Mouse (Mus musculus): ENCODE measurements around the gene Zfp423. TPM values are rescaled to one million over a fixed set of nuclear protein-coding genes. Genes with fewer than 3 reads are reported as not detected.
A peak's percentile ranks its signal among the peaks of the same experiment; 100 is the strongest.

Gene Zfp423
- total RNA-seq, 2 experiments from 2014 or later, result 25.4 to 32.6 TPM

GRCm38 (mm10) chr8:87943651-87944091 lies 15.7 kb downstream of the Zfp423 start:
- DNase-seq (ENCODE audit: extremely low spot score in 1 of 2, low spot score in 2 of 2), result peak; percentile 17 to 34
- Histone ChIP-seq H3K27ac (peak overlapping the region; percentile 38; the same call in 1 of the 2 replicates), H3K4me3 (peak overlapping the region; percentile 47)
- no peak for TF ChIP-seq CTCF (IDR thresholded peaks at IDR 0.05)
- intact Hi-C loops (cut with DNase I), result no loop called here

- intact Hi-C loops (cut with DNase I), result no loop called here
- no peak for DNase-seq (ENCODE audit: extremely low spot score in 1 of 2, low spot score in 2 of 2)
- H3K4me3 ChIP-seq, result no peak overlapping the region
- no peak overlapping the region for H3K27ac ChIP-seq
- TF ChIP-seq CTCF (IDR thresholded peaks at IDR 0.05), result no peak
Measured at GRCm38 (mm10) chr8:87940646-87941045, 18.7 kb downstream of the Zfp423 start.

GRCm38 (mm10) chr8:87939308-87939936 lies 20.0 kb downstream of the Zfp423 start:
- H3K27ac ChIP-seq, result peak overlapping the region; percentile 63
- intact Hi-C loops (cut with DNase I), result no loop called here

GRCm38 (mm10) chr8:87938351-87939232 lies 20.8 kb downstream of the Zfp423 start:
- TF ChIP-seq CTCF (IDR thresholded peaks at IDR 0.05), result no peak
- Histone ChIP-seq H3K4me3 (no peak overlapping the region), H3K27ac (peak overlapping the region; percentile 66)
- peak; percentile 50 to 61 for DNase-seq (ENCODE audit: extremely low spot score in 1 of 2, low spot score in 2 of 2)
- intact Hi-C loops (cut with DNase I), result no loop called here

More at GRCm38 (mm10) chr8:87939308-87939936, 20.0 kb downstream of the Zfp423 start:
- no peak overlapping the region for H3K4me3 ChIP-seq
- no peak for DNase-seq (ENCODE audit: extremely low spot score in 1 of 2, low spot score in 2 of 2)
- no peak for TF ChIP-seq CTCF (IDR thresholded peaks at IDR 0.05)

GRCm38 (mm10) chr8:87937211-87937610 lies 22.2 kb downstream of the Zfp423 start:
- Histone ChIP-seq H3K4me3 (no peak overlapping the region), H3K27ac (no peak overlapping the region)
- intact Hi-C loops (cut with DNase I), result no loop called here
- DNase-seq (ENCODE audit: extremely low spot score in 1 of 2, low spot score in 2 of 2), result no peak
- no peak for TF ChIP-seq CTCF (IDR thresholded peaks at IDR 0.05)

- DNase-seq (ENCODE audit: extremely low spot score in 1 of 2, low spot score in 2 of 2), result no peak
- Histone ChIP-seq H3K4me3 (no peak overlapping the region), H3K27ac (no peak overlapping the region)
- TF ChIP-seq CTCF (IDR thresholded peaks at IDR 0.05), result no peak
- intact Hi-C loops (cut with DNase I), result no loop called here
Measured at GRCm38 (mm10) chr8:87935088-87935680, 24.2 kb downstream of the Zfp423 start.

- intact Hi-C loops (cut with DNase I), result no loop called here
- no peak for DNase-seq (ENCODE audit: extremely low spot score in 1 of 2, low spot score in 2 of 2)
- H3K4me3 ChIP-seq, result no peak overlapping the region
- H3K27ac ChIP-seq, result no peak overlapping the region
- no peak for TF ChIP-seq CTCF (IDR thresholded peaks at IDR 0.05)
Measured at GRCm38 (mm10) chr8:87934175-87934574, 25.2 kb downstream of the Zfp423 start.

GRCm38 (mm10) chr8:87933752-87934151 lies 25.6 kb downstream of the Zfp423 start:
- no peak for DNase-seq (ENCODE audit: extremely low spot score in 1 of 2, low spot score in 2 of 2)
- Histone ChIP-seq H3K27ac (no peak overlapping the region), H3K4me3 (no peak overlapping the region)
- no peak for TF ChIP-seq CTCF (IDR thresholded peaks at IDR 0.05)
- intact Hi-C loops (cut with DNase I), result no loop called here

GRCm38 (mm10) chr8:87928857-87929256 lies 30.5 kb downstream of the Zfp423 start:
- H3K27ac ChIP-seq, result no peak overlapping the region
- intact Hi-C loops (cut with DNase I), result no loop called here
- DNase-seq (ENCODE audit: extremely low spot score in 1 of 2, low spot score in 2 of 2), result no peak
- TF ChIP-seq CTCF (IDR thresholded peaks at IDR 0.05), result no peak
- H3K4me3 ChIP-seq, result no peak overlapping the region

GRCm38 (mm10) chr8:87927034-87927830 lies 32.2 kb downstream of the Zfp423 start:
- Histone ChIP-seq H3K27ac (no peak overlapping the region), H3K4me3 (no peak overlapping the region)
- intact Hi-C loops (cut with DNase I), result no loop called here
- no peak for DNase-seq (ENCODE audit: extremely low spot score in 1 of 2, low spot score in 2 of 2)
- TF ChIP-seq CTCF (IDR thresholded peaks at IDR 0.05), result no peak

GRCm38 (mm10) chr8:87926098-87926890 lies 33.1 kb downstream of the Zfp423 start:
- no peak for TF ChIP-seq CTCF (IDR thresholded peaks at IDR 0.05)
- DNase-seq (ENCODE audit: extremely low spot score in 1 of 2, low spot score in 2 of 2), result no peak
- Histone ChIP-seq H3K4me3 (no peak overlapping the region), H3K27ac (no peak overlapping the region)
- intact Hi-C loops (cut with DNase I), result no loop called here

Measured in left cerebral cortex, adult 2 months (tissue).